Mouse (Mus musculus): ENCODE data around the gene Gm49486.

The Gm49486 gene

DNA sequence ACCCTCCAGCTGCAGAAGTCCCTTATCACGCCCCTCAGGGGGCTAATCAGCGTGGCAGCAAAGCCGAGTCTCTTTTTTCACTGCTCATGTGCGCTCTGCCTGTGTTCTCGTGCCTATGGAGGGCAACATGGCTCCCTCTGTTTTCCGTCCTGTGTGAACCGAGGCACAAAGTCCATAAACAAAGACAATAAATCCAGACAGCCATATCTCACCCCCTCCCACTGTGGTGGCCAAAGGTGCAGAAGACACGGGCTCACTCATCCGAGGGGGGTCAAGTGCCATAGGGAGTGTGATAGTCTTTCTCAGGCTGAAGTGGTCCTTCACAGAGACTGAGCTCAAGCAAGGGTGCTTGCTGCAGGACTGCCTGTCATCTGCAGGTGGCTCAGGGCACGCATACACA, 43.8 kb downstream of the Gm49486 start:
- no peak for DNase-seq

DNA sequence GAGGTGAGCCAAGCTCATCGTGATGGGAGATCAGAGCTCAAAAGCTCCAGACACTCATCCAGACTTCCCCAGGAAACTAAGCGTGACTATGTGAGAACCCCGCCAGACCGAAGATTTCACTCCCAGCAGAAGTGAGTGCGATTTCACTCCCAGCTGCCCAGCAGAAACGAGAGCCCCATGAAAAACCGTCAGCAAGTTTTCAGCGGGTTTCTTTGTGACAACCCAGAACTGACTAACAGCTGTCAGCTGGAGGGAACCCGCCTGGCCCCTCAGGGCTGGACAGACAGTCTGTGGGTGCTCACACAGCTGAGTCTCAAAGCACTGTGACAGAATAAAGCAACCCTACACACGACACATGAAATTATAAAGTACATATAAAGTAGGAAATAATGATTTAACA, 48.5 kb downstream of the Gm49486 start:
- no peak for DNase-seq

DNA sequence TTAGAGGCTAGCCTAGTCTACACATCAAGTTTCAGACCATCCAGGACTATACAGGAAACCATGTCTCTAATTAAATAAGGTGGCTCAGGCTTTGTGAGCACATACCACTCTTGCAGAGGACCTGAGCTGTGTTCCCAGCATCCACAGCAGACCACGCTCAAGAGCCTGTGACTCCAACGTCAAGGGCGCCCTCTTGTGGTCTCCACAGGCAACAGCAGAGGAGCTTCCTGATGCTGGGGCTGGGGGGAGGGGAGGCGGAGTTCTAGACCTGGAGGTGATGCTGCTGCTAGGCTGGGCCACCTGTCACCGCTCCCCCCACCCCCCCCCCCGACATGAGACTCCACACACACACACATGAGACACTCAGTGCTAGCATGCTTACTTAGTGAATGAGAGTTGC, 51.0 kb downstream of the Gm49486 start:
- peak; percentile 35 for DNase-seq

DNA sequence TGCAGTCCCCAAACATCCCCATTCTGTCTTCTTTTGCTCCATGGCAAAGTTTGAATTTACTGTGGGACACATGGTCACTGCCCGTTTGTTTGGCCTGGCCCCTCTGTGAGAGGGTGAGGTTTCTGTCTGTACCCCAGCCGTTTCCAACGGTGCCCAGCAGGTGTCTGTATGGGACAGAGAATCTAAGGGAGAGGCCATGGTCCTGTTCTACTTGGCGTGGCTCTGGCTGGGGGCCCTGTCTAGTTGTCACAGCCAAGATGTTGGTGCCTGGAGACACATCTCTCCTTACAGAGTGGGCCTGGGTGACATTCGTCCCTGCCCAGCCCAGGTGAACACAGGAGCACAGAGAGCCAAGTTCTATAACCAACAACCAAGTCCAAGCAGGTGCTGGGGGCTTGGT, 51.7 kb downstream of the Gm49486 start:
- DNase-seq: peak; percentile 42

- peak; percentile 57 for DNase-seq
These were observed 52.2 kb downstream of the Gm49486 start for GRCm38 (mm10) chr15:79281389-79281788.

DNA sequence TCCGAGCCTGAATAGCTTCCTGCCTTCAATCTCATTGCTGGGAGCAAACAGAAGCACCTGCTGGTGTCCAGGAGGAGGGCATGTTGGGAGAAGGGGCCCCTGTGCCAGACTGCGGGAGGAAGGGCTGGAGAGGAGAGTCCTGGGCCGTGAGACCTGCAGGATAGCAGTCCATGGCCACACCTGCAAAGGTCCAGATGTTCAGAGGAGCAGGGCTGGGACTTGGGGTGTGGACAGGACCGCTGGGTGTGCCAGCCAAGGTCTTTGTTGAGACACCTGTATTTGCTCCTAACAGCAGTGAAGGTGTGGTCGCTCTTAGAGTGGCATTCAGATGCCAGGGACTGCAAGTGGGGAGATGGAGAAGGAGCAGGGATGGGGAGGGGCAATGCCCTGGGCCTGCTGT, 53.2 kb downstream of the Gm49486 start:
- DNase-seq: no peak

DNA sequence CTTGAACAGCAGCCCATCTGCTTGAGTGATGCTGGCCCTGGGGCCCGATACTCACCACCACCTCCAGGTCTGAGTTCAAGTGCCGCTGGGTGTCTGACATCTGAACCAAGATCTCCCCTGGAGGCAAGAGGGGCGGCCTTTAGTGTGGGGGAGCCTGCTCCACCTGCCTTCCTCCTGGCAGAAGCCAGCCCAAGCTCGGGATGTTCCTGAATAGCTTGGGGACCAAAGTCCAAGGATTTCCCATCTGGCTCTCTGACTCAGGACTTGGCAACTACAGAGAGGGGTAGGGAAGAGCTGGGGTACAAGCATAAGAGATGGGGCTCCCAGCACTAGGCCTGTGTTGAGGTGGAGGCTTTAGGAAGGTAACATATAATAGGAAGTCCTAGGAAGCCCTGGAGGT, 54.2 kb downstream of the Gm49486 start:
- no peak for DNase-seq

- DNase-seq: no peak
These were observed 56.2 kb downstream of the Gm49486 start, which contains the start of gene Baiap2l2 for GRCm38 (mm10) chr15:79285399-79285798. Gene Baiap2l2 (minus strand): TSS chr15:79285537.

- no peak for DNase-seq
These were observed 57.0 kb downstream of the Gm49486 start for GRCm38 (mm10) chr15:79286141-79286540.

GRCm38 (mm10) chr15:79287091-79287490, 57.9 kb downstream of the Gm49486 start:
- DNase-seq: no peak

DNA sequence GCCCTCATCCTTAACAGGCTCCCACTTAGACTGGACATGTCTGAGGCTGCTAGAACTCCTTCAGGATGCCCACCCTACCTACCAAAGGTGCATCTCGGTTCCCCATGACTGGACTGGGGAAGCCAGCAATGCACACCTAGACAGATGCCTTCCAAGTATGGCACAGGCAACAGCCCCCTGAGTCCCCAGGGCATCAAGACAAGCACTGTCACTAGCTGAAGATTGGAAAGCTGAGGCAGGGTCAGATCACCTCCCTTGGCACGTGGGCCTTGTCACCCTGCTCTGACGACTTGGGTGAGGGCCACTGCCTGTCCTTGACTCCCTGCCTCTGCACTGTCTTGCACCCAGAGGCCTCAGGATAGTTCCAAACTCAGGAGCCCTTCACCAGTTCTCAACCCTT, 59.2 kb downstream of the Gm49486 start:
- DNase-seq: no peak

DNA sequence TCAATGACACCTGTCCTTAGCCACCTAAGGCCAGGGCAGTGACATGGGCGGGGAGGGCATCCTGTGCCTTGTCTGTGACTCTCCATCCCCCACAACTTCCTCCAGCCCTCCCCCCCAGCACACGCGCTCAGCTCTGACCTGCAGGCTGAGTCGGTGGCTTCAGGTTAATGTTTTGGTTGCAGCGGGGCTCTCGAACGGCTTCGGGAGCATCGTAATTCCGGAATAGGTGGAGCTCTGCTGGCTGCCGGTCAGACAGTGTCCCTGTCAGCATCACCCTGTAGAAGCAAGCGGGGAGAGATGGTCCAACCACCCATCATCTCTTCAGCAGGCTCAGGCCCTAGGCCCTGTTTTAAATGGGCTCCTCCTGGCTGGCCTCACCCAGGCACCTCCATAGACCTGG, 60.2 kb downstream of the Gm49486 start:
- DNase-seq: no peak

DNA sequence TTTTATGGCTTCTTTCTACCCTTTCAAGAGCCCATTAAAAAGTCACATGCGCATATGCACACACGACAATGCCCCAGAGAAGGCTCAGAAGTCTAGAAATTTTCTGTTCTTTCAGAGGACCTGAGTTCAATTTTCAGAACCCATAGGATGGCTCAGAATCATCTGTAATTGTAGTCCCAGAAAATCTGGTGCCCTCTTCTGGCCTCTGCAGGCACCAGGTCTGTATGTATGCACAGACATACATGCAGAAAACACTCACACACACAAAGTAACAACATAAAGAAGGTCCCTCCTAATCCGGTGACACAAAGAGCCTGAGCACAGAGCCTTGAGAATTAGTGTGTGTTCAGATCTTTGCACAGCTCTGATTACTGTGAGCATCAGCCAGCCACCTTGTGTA, 61.1 kb downstream of the Gm49486 start:
- no peak for DNase-seq

DNA sequence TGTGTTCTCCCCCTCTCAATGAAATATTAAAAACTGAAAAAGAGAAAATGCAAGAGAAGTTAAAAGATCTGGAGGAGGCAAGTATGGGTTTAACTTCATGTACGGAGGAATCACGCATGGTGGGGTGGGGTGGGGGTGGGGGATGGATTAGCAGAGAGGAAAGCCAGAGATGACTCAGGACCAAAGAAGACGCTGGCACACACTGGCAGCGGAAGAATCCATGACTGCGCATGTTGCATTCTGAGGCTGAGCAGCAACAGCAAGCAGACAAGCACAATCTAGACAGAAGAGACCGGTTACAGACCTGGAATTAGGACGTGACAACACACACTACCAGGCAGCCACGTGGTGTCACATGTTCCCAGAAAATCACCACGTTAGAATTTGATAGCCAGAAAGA, 63.6 kb downstream of the Gm49486 start:
- DNase-seq: no peak

- DNase-seq: no peak
These were observed 69.4 kb downstream of the Gm49486 start for GRCm38 (mm10) chr15:79298553-79298952.

GRCm38 (mm10) chr15:79299563-79300155, 70.5 kb downstream of the Gm49486 start:
- no peak for DNase-seq

GRCm38 (mm10) chr15:79303725-79304124, 74.5 kb downstream of the Gm49486 start:
- peak; percentile 23 for DNase-seq

- DNase-seq: no peak
These were observed 75.6 kb downstream of the Gm49486 start for GRCm38 (mm10) chr15:79304832-79305231.

- no peak for DNase-seq
These were observed 76.9 kb downstream of the Gm49486 start for GRCm38 (mm10) chr15:79306043-79306637.
